Mouse (Mus musculus): Measurements from ENCODE around the gene Fblim1. TPM values are rescaled to one million over a fixed set of nuclear protein-coding genes. Genes with fewer than 3 reads are reported as not detected.

Gene Fblim1
- total RNA-seq, 2 experiments from 2014 or later, result 1.4 to 1.6 TPM

- DNase-seq (ENCODE audit: low spot score in 2 of 2), result no peak
Measured at GRCm38 (mm10) chr4:141601148-141601862, 4.6 kb downstream of the Fblim1 start.

GRCm38 (mm10) chr4:141600364-141600763 is 5.5 kb downstream of the Fblim1 start:
- DNase-seq (ENCODE audit: low spot score in 2 of 2), result no peak

GRCm38 (mm10) chr4:141599251-141600141 is 6.4 kb downstream of the Fblim1 start:
- no peak for DNase-seq (ENCODE audit: low spot score in 2 of 2)

DNA sequence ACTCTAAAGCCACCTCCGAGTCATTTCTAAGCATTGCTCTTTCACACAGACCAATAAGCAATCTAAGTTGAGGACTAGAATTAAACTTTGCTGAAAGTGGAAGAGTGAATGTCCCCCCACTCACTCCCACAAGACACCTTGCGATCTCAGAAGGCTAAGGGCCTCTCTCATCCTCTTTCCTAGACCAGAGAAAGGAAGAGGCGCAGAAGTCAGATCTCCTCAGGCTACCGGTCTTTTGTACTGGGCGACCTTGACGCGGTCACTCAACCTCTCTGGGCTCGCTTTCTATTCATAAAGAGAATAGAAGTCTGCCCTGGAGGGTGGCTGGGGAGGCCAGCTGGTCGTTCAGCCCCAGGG is 7.0 kb downstream of the Fblim1 start:
- DNase-seq (ENCODE audit: low spot score in 2 of 2), result no peak

DNA sequence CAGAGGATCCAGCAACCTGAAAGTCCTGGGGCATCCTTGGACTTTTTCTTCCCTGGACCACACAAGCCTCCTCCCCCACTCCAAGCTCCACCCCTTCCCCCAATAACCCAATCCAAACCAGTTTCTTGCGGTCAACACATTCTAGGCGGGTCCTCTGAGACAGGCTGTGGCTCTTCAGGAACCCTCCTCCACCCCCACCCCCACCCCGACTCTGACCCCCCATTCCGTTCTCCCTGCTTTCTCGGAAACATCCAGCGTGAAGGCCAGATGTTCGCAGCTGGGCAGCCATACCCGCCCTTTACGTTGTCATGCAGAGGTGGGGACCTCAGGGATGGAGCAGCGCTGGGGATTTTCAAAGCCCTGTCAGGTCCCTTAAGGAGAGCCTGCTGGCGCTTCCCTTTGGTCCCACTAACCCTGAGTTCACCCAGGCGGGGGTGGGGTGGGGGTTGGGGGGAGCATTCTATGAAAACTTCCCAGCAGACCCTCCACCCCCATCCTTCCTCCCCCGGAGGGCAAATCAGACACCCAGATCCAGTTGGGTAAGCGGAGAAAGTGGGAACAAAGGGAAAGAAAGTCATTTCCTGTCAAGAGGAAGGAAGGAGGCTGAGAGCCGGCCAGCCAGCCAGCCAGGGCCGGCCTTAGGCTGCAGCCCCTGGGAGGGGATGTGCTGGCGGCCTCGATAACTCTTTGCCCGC is 7.5 kb downstream of the Fblim1 start:
- DNase-seq (ENCODE audit: low spot score in 2 of 2), result no peak

DNA sequence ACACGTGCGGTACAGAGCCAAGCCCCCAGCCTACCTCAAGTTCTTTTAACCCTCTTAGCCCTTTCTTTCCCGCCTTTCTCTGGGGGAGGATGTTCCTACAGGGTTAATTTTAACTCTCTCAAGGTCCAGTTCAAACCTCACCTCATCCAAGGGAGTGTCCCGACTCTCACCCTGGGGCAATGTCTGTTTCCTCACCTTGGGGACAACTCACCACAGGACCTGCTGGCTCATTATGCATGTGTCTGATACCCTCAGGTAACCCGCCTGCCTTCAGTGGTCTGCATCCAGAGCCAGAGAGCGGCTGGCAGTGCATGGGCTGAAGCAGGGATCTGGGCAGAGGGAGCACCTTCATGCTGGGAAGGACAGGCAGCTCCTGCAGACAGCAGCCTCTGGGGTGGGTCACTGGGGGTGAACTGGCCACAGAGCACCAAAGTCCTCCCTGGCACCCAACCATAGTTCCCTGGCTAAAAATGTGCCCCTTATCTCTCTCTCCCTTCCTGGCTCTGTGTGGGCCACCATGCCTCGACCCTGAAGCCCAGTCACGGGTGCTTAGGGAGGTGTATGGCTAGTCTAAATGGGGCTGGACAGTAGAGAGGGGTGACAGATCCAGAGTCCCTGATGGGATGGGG is 9.1 kb downstream of the Fblim1 start:
- no peak for DNase-seq (ENCODE audit: low spot score in 2 of 2)

- no peak for DNase-seq (ENCODE audit: low spot score in 2 of 2)
Measured at GRCm38 (mm10) chr4:141595605-141596268, 10.2 kb downstream of the Fblim1 start.

DNA sequence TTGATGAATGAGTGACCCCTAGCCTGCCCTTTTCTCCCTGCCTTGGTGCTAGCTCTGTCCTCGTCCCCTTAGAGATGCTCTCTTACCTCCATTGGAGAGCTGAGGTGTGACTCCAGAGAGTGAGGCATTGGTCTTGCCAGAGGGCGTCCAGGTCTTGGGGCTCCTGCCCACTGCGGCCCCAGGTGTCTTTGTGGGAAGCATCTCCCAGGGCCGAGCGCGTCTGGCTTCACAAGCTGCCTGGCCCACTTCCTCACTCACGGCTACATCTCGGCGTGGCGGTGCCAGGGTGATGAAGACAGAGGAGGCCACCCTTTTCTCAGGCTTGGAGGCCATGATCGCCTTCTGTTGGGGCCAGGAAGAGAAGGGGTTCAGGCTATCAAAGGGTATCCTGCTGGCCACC is 10.8 kb downstream of the Fblim1 start:
- DNase-seq (ENCODE audit: low spot score in 2 of 2), result no peak

GRCm38 (mm10) chr4:141591547-141591946 is 14.3 kb downstream of the Fblim1 start:
- no peak for DNase-seq (ENCODE audit: low spot score in 2 of 2)

- no peak for DNase-seq (ENCODE audit: low spot score in 2 of 2)
Measured at GRCm38 (mm10) chr4:141583919-141584318, 22.0 kb downstream of the Fblim1 start.

GRCm38 (mm10) chr4:141581051-141581450 is 24.8 kb downstream of the Fblim1 start:
- no peak for DNase-seq (ENCODE audit: low spot score in 2 of 2)

GRCm38 (mm10) chr4:141578833-141579232 is 27.1 kb downstream of the Fblim1 start:
- DNase-seq (ENCODE audit: low spot score in 2 of 2), result no peak

- DNase-seq (ENCODE audit: low spot score in 2 of 2), result no peak
Measured at GRCm38 (mm10) chr4:141576877-141577276, 29.0 kb downstream of the Fblim1 start.

- no peak for DNase-seq (ENCODE audit: low spot score in 2 of 2)
Measured at GRCm38 (mm10) chr4:141576404-141576803, 29.5 kb downstream of the Fblim1 start.

GRCm38 (mm10) chr4:141574789-141575702 is 30.9 kb downstream of the Fblim1 start:
- DNase-seq (ENCODE audit: low spot score in 2 of 2), result peak; percentile 82 to 92

- no peak for DNase-seq (ENCODE audit: low spot score in 2 of 2)
Measured at GRCm38 (mm10) chr4:141573359-141573966, 32.4 kb downstream of the Fblim1 start.

DNA sequence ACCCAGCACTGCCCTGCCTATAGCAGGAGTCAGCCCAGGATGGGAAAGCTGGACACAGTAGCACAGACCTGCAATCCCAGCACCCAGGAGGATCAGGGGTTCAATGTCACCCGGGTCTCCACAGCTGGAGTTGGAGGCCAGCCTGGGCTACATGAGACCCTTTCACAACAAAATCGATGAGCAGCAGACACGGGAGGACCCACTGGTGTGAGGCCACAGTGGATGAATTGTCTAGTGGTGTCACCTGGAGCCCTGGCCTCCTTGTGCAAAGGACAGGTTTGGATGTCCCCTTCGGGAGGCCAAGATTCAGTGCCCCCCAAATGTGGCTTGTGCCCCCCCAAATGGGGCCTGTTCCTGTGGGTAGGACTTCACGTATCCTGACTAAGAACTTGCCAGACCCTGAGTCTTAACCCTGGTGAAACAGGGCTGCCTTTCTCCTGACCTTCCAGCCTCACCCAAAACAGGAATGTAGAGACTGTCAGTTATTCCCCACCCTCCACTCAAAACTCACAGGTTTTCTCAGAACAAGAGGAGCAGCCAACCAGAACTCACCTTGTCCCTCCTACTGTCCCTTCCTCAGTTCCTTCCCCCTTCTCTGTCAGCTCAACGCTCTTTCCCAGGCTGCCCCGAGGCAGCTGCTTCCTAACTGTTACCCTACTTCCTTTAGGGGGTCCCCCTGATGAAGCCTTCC is 33.1 kb downstream of the Fblim1 start:
- no peak for DNase-seq (ENCODE audit: low spot score in 2 of 2)

- DNase-seq (ENCODE audit: low spot score in 2 of 2), result no peak
Measured at GRCm38 (mm10) chr4:141571934-141572333, 34.0 kb downstream of the Fblim1 start.

DNA sequence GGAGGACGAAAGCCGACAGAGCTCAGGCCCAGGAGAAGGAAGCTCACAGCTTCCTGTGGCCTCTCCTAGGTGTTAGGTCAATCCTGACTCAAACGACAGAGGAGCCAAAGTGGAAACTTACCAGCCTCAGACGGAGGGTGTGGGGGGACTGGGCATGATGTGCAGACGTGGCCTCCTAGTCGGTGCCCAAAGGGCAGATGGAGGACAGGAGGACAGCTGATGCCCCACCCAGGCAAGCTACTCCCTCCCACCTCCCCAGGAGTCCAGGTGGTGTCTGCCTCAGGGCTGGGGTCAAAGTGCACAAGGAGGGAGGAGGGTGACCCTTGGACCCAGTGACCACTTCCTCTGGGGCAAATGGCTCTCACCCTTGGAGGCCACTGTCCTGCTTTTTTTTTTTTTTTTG is 34.6 kb downstream of the Fblim1 start:
- no peak for DNase-seq (ENCODE audit: low spot score in 2 of 2)
